Comparison of ENCODE assay signal across 25 mouse cellular contexts in genomic region chr4:41519195-41519594, GRCm38 (mm10). TPM values are rescaled to one million over a fixed set of nuclear protein-coding genes. Genes with fewer than 3 reads are reported as not detected.
"Had no signal": no experiment of that assay in that cellular context is flagged by ENCODE, and none has a peak within 500 bp of the region (broad histone marks: within the 10 kb centered on the region; RNA-seq: fewer than 3 reads in every experiment).

No protein-coding gene starts in this region.

- H3K4me3 ChIP-seq: gastrocnemius, adult 2 months; heart, adult 2 months; heart, embryonic 13.5 days; heart, embryonic 15.5 days; hindbrain, embryonic 13.5 days; hindbrain, embryonic 15.5 days; layer of hippocampus, adult 2 months; left cerebral cortex, adult 2 months; limb, embryonic 10.5 days; limb, embryonic 12.5 days had no signal

- H3K4me2 ChIP-seq: heart, embryonic 11.5 days; heart, embryonic 13.5 days; heart, embryonic 15.5 days; hindbrain, embryonic 13.5 days; hindbrain, embryonic 15.5 days; limb, embryonic 12.5 days; liver, embryonic 11.5 days had no signal

- H3K9me3 ChIP-seq: heart, embryonic 13.5 days; heart, embryonic 15.5 days; hindbrain, embryonic 13.5 days; hindbrain, embryonic 15.5 days; limb, embryonic 10.5 days; limb, embryonic 12.5 days had no signal

- H3K4me1 ChIP-seq: heart, embryonic 13.5 days; heart, embryonic 15.5 days; hindbrain, embryonic 15.5 days had no signal

- H3K9ac ChIP-seq: heart, embryonic 13.5 days; heart, embryonic 15.5 days; hindbrain, embryonic 15.5 days; limb, embryonic 12.5 days had no signal

- H3K27me3 ChIP-seq: hindbrain, embryonic 13.5 days; hindbrain, embryonic 15.5 days had no signal

- ATAC-seq: hindbrain, postnatal 0 days had no signal

- H3K36me3 ChIP-seq: heart, embryonic 13.5 days; heart, embryonic 15.5 days; limb, embryonic 10.5 days; limb, embryonic 12.5 days had no signal

- DNase-seq: gastrocnemius, adult 2 months; gastrocnemius, postnatal 10 days; gastrocnemius, postnatal 25 days; heart, adult 11 months; heart, adult 2 months; heart, postnatal 14 days; heart, postnatal 36 days; kidney, adult 18-20 months; kidney, adult 8-10 months; kidney, postnatal 10 days; kidney, postnatal 25 days; kidney, postnatal 4 days; liver had no signal

- H3K27ac ChIP-seq: gastrocnemius, adult 2 months; heart, adult 2 months; heart, embryonic 13.5 days; heart, embryonic 15.5 days; hindbrain, embryonic 13.5 days; hindbrain, embryonic 15.5 days; hindbrain, postnatal 0 days; layer of hippocampus, adult 2 months; limb, embryonic 10.5 days; limb, embryonic 12.5 days had no signal

RNA-seq across cellular contexts. Expression of gene 1110017D15Rik, which starts 2.1 kb away (rescaled TPM):
- total RNA-seq: gastrocnemius, postnatal 25 days; heart, adult 2 months; hematopoietic stem cell, adult 5-6 weeks had no signal
- polyA plus RNA-seq: heart, embryonic 11.5 days had no signal

RNA-seq across cellular contexts. Expression of gene Dnaic1, which starts 50.4 kb away (rescaled TPM):
- total RNA-seq: hematopoietic stem cell, adult 5-6 weeks had no signal
